Mouse (Mus musculus) lung, postnatal 0 days (tissue): ENCODE data around the gene St6galnac3. TPM values are rescaled to one million over a fixed set of nuclear protein-coding genes. Genes with fewer than 3 reads are reported as not detected.

Source experiments
- ATAC-seq: fragments of 200-750 bp; cut with Nextera tagmentation; 2 replicates; pipeline ENCODE4 v1.8.0; 2017; ENCODE audit warnings: moderate library complexity
- DNase-seq: peaks from one replicate; pipeline ENCODE4 v3.0.0-alpha.2; 2016; ENCODE audit warnings: low spot score
- H3K27ac ChIP-seq: fragments of 300-500 bp; sonication (generic); 2 replicates; pipeline ENCODE4 v1.5.1; 2014; ENCODE audit warnings: antibody characterized with exemption, mild to moderate bottlenecking, low read length, mixed read lengths
- H3K27me3 ChIP-seq: fragments of 300-500 bp; sonication (generic); replicated peaks from 2 replicates; pipeline ENCODE4 v1.6.1; 2014; ENCODE audit warnings: low read length, mixed read lengths; ENCODE audit not compliant: insufficient read depth
- H3K36me3 ChIP-seq: fragments of 300-500 bp; sonication (generic); 2 replicates; pipeline ENCODE4 v1.6.1; 2014; ENCODE audit warnings: low read length, mixed read lengths; ENCODE audit not compliant: insufficient read depth
- H3K4me1 ChIP-seq: fragments of 300-500 bp; sonication (generic); 2 replicates; pipeline ENCODE4 v1.6.1; 2014; ENCODE audit warnings: antibody characterized with exemption, low read depth, low read length, mixed read lengths; ENCODE audit not compliant: insufficient read depth
- H3K4me2 ChIP-seq: fragments of 300-500 bp; sonication (generic); replicated peaks from 2 replicates; pipeline ENCODE4 v1.6.1; 2014; ENCODE audit warnings: low read depth, mild to moderate bottlenecking, low read length, moderate library complexity, mixed read lengths
- H3K4me3 ChIP-seq: fragments of 300-500 bp; sonication (generic); 2 replicates; pipeline ENCODE4 v1.5.1; 2014; ENCODE audit warnings: low read depth, low read length
- H3K9ac ChIP-seq: fragments of 300-500 bp; sonication (generic); replicated peaks from 2 replicates; pipeline ENCODE4 v1.6.1; 2014; ENCODE audit warnings: low read depth, mild to moderate bottlenecking
- H3K9me3 ChIP-seq: fragments of 300-500 bp; sonication (generic); 2 replicates; pipeline ENCODE4 v1.6.1; 2016; ENCODE audit warnings: low read length, mixed read lengths
- CTCF ChIP-seq: IDR thresholded peaks from 2 replicates; pipeline ENCODE4 v1.5.1; 2016; ENCODE audit warnings: antibody characterized with exemption, mild to moderate bottlenecking
- EP300 ChIP-seq: IDR thresholded peaks from 2 replicates; pipeline ENCODE4 v1.6.1; 2016; ENCODE audit warnings: antibody characterized with exemption, mild to moderate bottlenecking, control low read depth
- WGBS: fragments of 180-500 bp; shearing (Covaris S2); extraction: QIAGEN DNeasy Blood & Tissue Kit; methylation state at CpG from one replicate; pipeline ENCODE4 v1.1.7; 2014; 5-methylcytosine and 5-hydroxymethylcytosine counted together
- polyA plus RNA-seq: library from polyadenylated mRNA; unstranded; fragments of >200 nt; fragmentation: Nextera tagmentation; extraction: Ambion mirVana; gene quantifications from 2 replicates; pipeline ENCODE4 v1.2.1, GENCODE M21; 2015

St6galnac3 gene
- polyA plus RNA-seq, 1 experiment from 2014 or later = 12.9 TPM

DNA sequence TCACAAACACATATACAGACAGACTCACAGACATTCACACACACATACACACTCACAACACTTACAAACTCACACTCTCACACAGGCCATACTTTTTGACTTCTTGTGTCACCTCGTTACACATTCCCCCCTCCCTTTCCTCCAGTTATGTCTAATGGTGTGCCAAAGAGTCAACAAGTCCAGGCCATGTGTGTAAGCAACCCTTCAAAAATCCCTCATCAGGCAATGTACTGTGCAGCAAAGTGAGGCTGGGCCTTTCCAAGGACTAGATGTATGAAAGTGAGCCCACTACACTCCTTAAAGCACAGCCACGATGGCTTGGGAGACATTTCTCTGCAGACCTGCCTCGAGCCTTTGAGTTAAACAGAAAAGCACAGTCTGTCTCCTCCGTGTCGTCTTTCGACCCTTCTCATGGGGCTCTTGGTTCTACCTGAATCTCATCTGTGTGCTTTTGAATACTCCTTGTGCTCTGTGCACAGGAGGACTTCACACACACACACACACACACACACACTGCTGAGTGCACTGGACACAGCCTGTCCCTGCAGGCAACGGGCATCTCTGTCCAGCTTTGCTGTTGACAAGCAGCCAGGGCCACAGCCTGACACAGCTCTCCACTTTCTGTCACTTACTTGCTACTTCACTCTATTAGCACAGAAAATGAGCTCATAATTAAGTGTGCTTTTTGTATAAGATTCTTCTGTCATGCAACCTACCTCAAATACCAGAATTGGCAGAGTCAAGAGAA, 177.9 kb downstream of the St6galnac3 start:
- WGBS = 61% methylated on average over 7 of the region's 7 CpGs

DNA sequence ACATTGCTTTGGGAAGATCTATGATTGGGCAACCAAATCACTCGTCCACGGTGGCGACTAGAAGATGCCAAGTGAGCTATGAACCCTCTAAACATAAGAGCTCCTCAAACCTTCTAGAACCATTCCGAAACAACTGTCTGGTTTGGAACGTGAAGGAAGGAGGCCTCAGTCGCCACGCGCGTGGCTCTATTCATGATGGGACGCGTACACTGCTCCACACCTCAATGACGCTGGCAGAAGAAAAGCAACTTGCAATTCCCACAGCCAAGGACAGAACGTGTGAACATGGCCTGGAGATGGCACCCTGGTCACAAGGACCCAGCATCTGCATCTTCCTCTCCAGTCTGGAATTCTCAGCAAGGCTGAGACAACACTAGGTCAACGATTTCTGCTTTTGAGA, 185.1 kb downstream of the St6galnac3 start:
- WGBS = 85% methylated on average over 14 of the region's 14 CpGs
- H3K9me3 ChIP-seq = no peaks in the 10 kb centered on the region
- TF ChIP-seq EP300 = no peak
- no peak for ATAC-seq
- H3K4me2 ChIP-seq = no peak overlapping the region
- no peaks in the 10 kb centered on the region for H3K27me3 ChIP-seq
- no peaks in the 10 kb centered on the region for H3K4me1 ChIP-seq
- no peak overlapping the region for H3K27ac ChIP-seq
- H3K4me3 ChIP-seq = no peak overlapping the region
- DNase-seq = no peak
- H3K9ac ChIP-seq = no peak overlapping the region
- H3K36me3 ChIP-seq = no peaks in the 10 kb centered on the region

More for the DNA sequence above, 177.9 kb downstream of the St6galnac3 start:
- no peak overlapping the region for H3K9ac ChIP-seq
- H3K27ac ChIP-seq = no peak overlapping the region
- H3K4me3 ChIP-seq = no peak overlapping the region
- no peak overlapping the region for H3K4me2 ChIP-seq
- TF ChIP-seq EP300 (no peak), CTCF (no peak)
- no peaks in the 10 kb centered on the region for H3K4me1 ChIP-seq
- DNase-seq (no peak), ATAC-seq (peak; percentile 72)
- no peaks in the 10 kb centered on the region for H3K27me3 ChIP-seq
- H3K9me3 ChIP-seq = no peaks in the 10 kb centered on the region
- H3K36me3 ChIP-seq = no peaks in the 10 kb centered on the region

DNA sequence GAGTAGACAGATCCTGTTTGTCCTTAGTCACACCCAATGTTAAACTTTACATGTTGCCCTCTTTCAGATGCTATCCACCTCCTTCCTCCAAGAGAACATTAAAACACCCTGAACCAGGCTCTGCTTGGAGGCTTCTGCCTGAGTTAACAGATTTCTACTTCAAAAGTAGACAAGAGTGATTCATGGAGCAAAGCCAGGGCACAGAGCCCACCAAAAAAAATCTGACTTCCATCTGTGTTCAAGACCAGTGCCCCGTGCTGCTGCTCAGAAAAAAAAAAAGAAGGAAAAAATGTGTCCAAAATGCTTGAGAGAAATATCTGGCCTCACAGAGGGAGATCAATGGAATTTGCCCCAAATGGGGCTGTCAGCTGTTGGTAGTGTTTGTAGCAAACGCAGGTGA, 186.6 kb downstream of the St6galnac3 start:
- no peaks in the 10 kb centered on the region for H3K27me3 ChIP-seq
- DNase-seq = no peak
- TF ChIP-seq EP300 = no peak
- no peak for TF ChIP-seq CTCF
- WGBS = 30% methylated on average over 2 of the region's 2 CpGs
- H3K4me3 ChIP-seq = no peak overlapping the region
- H3K9me3 ChIP-seq = no peaks in the 10 kb centered on the region
- no peaks in the 10 kb centered on the region for H3K36me3 ChIP-seq
- no peaks in the 10 kb centered on the region for H3K4me1 ChIP-seq
- H3K4me2 ChIP-seq = no peak overlapping the region
- H3K27ac ChIP-seq = no peak overlapping the region
- H3K9ac ChIP-seq = no peak overlapping the region
- no peak for ATAC-seq

DNA sequence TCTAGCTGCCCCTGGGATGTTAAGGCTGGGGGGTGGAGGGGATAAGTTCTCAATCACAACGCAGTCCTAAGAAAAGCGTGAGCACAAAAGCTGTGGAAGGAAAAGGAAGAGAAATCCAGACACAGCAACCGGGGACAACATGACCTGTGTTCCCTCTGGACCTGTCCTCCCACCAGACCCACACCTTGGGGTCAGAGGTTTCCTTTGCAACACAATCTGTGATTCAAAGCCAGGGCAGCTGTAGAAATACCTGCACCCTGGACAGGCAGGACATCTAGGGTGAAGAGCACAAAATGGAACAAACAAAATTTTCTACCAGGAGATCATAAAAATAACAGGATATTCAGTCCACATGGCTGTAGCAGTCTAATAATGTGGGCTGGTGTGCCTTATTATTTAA, 187.5 kb downstream of the St6galnac3 start:
- 85% methylated on average over 3 of the region's 3 CpGs for WGBS
- Histone ChIP-seq H3K27ac (no peak overlapping the region), H3K4me1 (no peaks in the 10 kb centered on the region), H3K4me3 (no peak overlapping the region), H3K9me3 (no peaks in the 10 kb centered on the region), H3K36me3 (no peaks in the 10 kb centered on the region), H3K27me3 (no peaks in the 10 kb centered on the region), H3K4me2 (no peak overlapping the region), H3K9ac (no peak overlapping the region)
- ATAC-seq (no peak), DNase-seq (no peak)
- TF ChIP-seq CTCF (no peak), EP300 (no peak)

DNA sequence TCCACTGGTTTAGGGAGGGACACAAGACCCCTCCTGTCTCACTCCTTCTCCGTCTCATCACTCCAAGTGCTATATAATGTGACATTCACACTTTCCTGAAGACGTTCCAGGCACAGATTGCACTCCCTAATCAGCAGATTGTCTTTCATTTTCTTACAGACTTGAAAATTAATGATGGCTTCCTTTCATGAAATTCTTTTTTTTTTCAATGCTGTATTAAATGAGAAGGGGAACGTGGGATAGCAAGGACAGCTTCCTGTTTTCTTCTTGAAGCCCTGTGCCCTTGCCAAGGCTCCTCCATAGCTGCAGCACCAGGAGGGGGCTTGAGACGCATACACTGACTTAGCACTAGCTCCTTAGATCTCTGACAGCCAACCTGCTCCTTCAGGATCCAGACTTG, 188.7 kb downstream of the St6galnac3 start:
- Histone ChIP-seq H3K9ac (no peak overlapping the region), H3K4me1 (no peaks in the 10 kb centered on the region), H3K27me3 (no peaks in the 10 kb centered on the region), H3K4me3 (no peak overlapping the region), H3K9me3 (no peaks in the 10 kb centered on the region), H3K36me3 (no peaks in the 10 kb centered on the region), H3K27ac (no peak overlapping the region), H3K4me2 (no peak overlapping the region)
- DNase-seq = no peak
- ATAC-seq = no peak
- no peak for TF ChIP-seq CTCF
- no peak for TF ChIP-seq EP300
- 68% methylated on average over 4 of the region's 4 CpGs for WGBS

DNA sequence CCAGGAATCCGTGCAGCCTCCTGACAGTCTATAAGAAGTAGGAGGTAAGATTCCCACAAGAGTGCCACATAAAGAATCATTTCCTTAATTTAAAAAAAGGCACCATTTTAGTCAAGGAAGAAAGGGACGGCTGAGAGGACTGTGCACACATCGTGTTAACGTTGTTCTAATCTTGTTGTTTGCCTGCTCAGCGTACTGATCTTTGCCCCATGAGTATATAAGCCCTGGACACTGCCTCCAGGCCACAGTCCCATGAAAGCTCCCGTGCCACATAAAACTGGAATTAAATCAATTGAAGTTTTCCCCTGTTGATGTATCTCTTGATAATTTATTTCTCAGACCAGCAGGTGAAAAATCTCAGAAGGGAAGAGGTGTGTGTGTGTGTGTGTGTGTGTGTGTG, 195.8 kb downstream of the St6galnac3 start:
- Histone ChIP-seq H3K27ac (no peak overlapping the region), H3K4me2 (no peak overlapping the region), H3K4me1 (no peaks in the 10 kb centered on the region), H3K36me3 (no peaks in the 10 kb centered on the region), H3K4me3 (no peak overlapping the region), H3K9me3 (no peaks in the 10 kb centered on the region), H3K27me3 (no peaks in the 10 kb centered on the region), H3K9ac (no peak overlapping the region)
- no peak for TF ChIP-seq CTCF
- TF ChIP-seq EP300 = no peak
- ATAC-seq (no peak), DNase-seq (no peak)
- WGBS = 76% methylated on average over 6 of the region's 6 CpGs
